Mouse (Mus musculus) CH12.LX (cell line): ENCODE results near the gene Src. TPM values are rescaled to one million over a fixed set of nuclear protein-coding genes. Genes with fewer than 3 reads are reported as not detected.

Experiments
- DNase-seq: peaks from one replicate; pipeline ENCODE4 v3.0.0-alpha.2; 2013; ENCODE audit errors: extremely low read depth
- H3K27ac ChIP-seq: 2 replicates; pipeline ENCODE4 v1.5.1; 2012; ENCODE audit warnings: low read depth, mild to moderate bottlenecking, control low read depth, moderate library complexity; ENCODE audit not compliant: insufficient read depth
- H3K27me3 ChIP-seq: replicated peaks from 2 replicates; pipeline ENCODE3; 2012; ENCODE audit warnings: inconsistent platforms
- H3K36me3 ChIP-seq, 2 experiments: replicated peaks in 1 of 2; 2 replicates each; pipeline versions ENCODE3 to v1.6.1; 2012; ENCODE audit warnings: inconsistent platforms in 1 of 2, low read length in 1 of 2, mild to moderate bottlenecking in 1 of 2, mixed read lengths in 1 of 2, moderate library complexity in 1 of 2; ENCODE audit not compliant: control insufficient read depth in 1 of 2, insufficient read depth in 1 of 2
- H3K4me1 ChIP-seq, 2 experiments: 2 replicates each; pipeline ENCODE4 v1.6.1; 2012; ENCODE audit warnings: inconsistent platforms in 1 of 2, moderate library complexity in 1 of 2; ENCODE audit not compliant: insufficient read depth in 2 of 2, control insufficient read depth in 1 of 2
- H3K4me2 ChIP-seq: 2 replicates; pipeline ENCODE4 v1.6.1; 2012; ENCODE audit warnings: low read depth, mild to moderate bottlenecking, control low read depth; ENCODE audit not compliant: poor library complexity, insufficient read depth, severe bottlenecking
- H3K4me3 ChIP-seq, 3 experiments: fragments of 150-350 bp in 1 of 3; sonication (generic) in 1 of 3; replicated peaks in 1 of 3; 2 replicates each; pipeline versions ENCODE3 to v1.5.1; 2011 to 2012; ENCODE audit warnings: low read depth in 2 of 3, low read length in 2 of 3, mild to moderate bottlenecking in 2 of 3, moderate library complexity in 2 of 3, control low read depth in 1 of 3, improper control_type of control experiment in 1 of 3, inconsistent platforms in 1 of 3, mixed read lengths in 1 of 3; ENCODE audit not compliant: poor library complexity in 1 of 3
- H3K79me2 ChIP-seq: replicated peaks from 2 replicates; pipeline ENCODE4 v1.6.1; 2012; ENCODE audit warnings: mild to moderate bottlenecking, moderate library complexity; ENCODE audit not compliant: control insufficient read depth, poor library complexity, insufficient read depth, severe bottlenecking; ENCODE audit errors: extremely low read depth
- H3K9ac ChIP-seq: 2 replicates; pipeline ENCODE4 v1.6.1; 2012; ENCODE audit warnings: low read depth, mild to moderate bottlenecking, control low read depth, moderate library complexity; ENCODE audit not compliant: insufficient read depth
- H3K9me3 ChIP-seq: replicated peaks from 2 replicates; pipeline ENCODE3; 2012; ENCODE audit warnings: low read length, inconsistent platforms, mixed read lengths
- CHD1 ChIP-seq: IDR thresholded peaks from 2 replicates; pipeline ENCODE4 v1.6.1; 2012; ENCODE audit warnings: low read depth, low read length, improper control_type of control experiment, inconsistent platforms
- CHD2 ChIP-seq: IDR thresholded peaks from 2 replicates; pipeline ENCODE4 v1.6.1; 2011; ENCODE audit warnings: low read length, improper control_type of control experiment
- CTCF ChIP-seq, 2 experiments: IDR thresholded peaks in 1 of 2; conservative IDR thresholded peaks in 1 of 2; 2 replicates each; pipeline ENCODE4 v1.5.1; 2011 to 2012; ENCODE audit warnings: low read depth in 2 of 2, low read length in 2 of 2, improper control_type of control experiment in 1 of 2, inconsistent platforms in 1 of 2, mild to moderate bottlenecking in 1 of 2, moderate library complexity in 1 of 2
- E2F4 ChIP-seq: IDR thresholded peaks from 2 replicates; pipeline ENCODE4 v1.6.1; 2011; ENCODE audit warnings: low read depth, low read length, improper control_type of control experiment; ENCODE audit not compliant: insufficient replicate concordance
- GABPA ChIP-seq: IDR thresholded peaks from 2 replicates; pipeline ENCODE4 v1.6.1; 2012; ENCODE audit warnings: low read depth, low read length, improper control_type of control experiment, inconsistent platforms; ENCODE audit not compliant: insufficient replicate concordance
- HCFC1 ChIP-seq: IDR thresholded peaks from 2 replicates; pipeline ENCODE4 v1.6.1; 2012; ENCODE audit warnings: low read depth, mild to moderate bottlenecking, inconsistent platforms, low read length, improper control_type of control experiment
- JUND ChIP-seq: conservative IDR thresholded peaks from 2 replicates; pipeline ENCODE4 v1.6.1; 2011; ENCODE audit warnings: low read depth, low read length, improper control_type of control experiment
- MEF2A ChIP-seq: IDR thresholded peaks from 2 replicates; pipeline ENCODE4 v1.6.1; 2014; ENCODE audit warnings: low read depth, mild to moderate bottlenecking, inconsistent platforms, low read length, improper control_type of control experiment, borderline replicate concordance
- MYC ChIP-seq: IDR thresholded peaks from 2 replicates; pipeline ENCODE4 v1.6.1; 2011; ENCODE audit warnings: low read depth, mild to moderate bottlenecking, improper control_type of control experiment, low read length
- NELFE ChIP-seq: IDR thresholded peaks from 2 replicates; pipeline ENCODE4 v1.6.1; 2011; ENCODE audit warnings: low read depth, low read length, improper control_type of control experiment
- POLR2A ChIP-seq: IDR thresholded peaks from 2 replicates; pipeline ENCODE4 v1.6.1; 2011; ENCODE audit warnings: low read depth, mild to moderate bottlenecking, improper control_type of control experiment, low read length
- POLR2AphosphoS2 ChIP-seq: IDR thresholded peaks from 2 replicates; pipeline ENCODE4 v1.6.1; 2011; ENCODE audit warnings: low read depth, low read length, improper control_type of control experiment
- RAD21 ChIP-seq: IDR thresholded peaks from 2 replicates; pipeline ENCODE4 v1.6.1; 2011; ENCODE audit warnings: low read depth, mild to moderate bottlenecking, low read length, improper control_type of control experiment, moderate library complexity
- RCOR1 ChIP-seq: conservative IDR thresholded peaks from 2 replicates; pipeline ENCODE4 v1.6.1; 2012; ENCODE audit warnings: low read depth, mild to moderate bottlenecking, inconsistent platforms, low read length, improper control_type of control experiment
- SIN3A ChIP-seq: IDR thresholded peaks from 2 replicates; pipeline ENCODE4 v1.6.1; 2012; ENCODE audit warnings: low read length, improper control_type of control experiment, inconsistent platforms
- TBP ChIP-seq: conservative IDR thresholded peaks from 2 replicates; pipeline ENCODE4 v1.6.1; 2011; ENCODE audit warnings: low read depth, low read length, improper control_type of control experiment
- UBTF ChIP-seq: IDR thresholded peaks from 2 replicates; pipeline ENCODE4 v1.6.1; 2012; ENCODE audit warnings: low read depth, mild to moderate bottlenecking, inconsistent platforms, low read length, improper control_type of control experiment, moderate library complexity
- ZC3H11A ChIP-seq: IDR thresholded peaks from 2 replicates; pipeline ENCODE4 v1.6.1; 2012; ENCODE audit warnings: low read depth, mild to moderate bottlenecking, inconsistent platforms, low read length, improper control_type of control experiment
- ZMIZ1 ChIP-seq: IDR thresholded peaks from 2 replicates; pipeline ENCODE4 v1.6.1; 2012; ENCODE audit warnings: low read depth, mild to moderate bottlenecking, inconsistent platforms, low read length, improper control_type of control experiment
- ZNF384 ChIP-seq: IDR thresholded peaks from 2 replicates; pipeline ENCODE4 v1.6.1; 2012; ENCODE audit warnings: low read depth, low read length, improper control_type of control experiment, inconsistent platforms
- dilution Hi-C: fragments of 300-500 bp; cut with MboI; formaldehyde crosslinking; loops from 2 replicates; pipeline ENCODE4 v1.14.3; 2020; ENCODE audit warnings: low sequenced_read_pairs; ENCODE audit not compliant: extremely low pct_unique_long_range_greater_than_20kb, extremely low pct_ligation_motif_present
- in situ Hi-C: fragments of 300-500 bp; cut with MboI; formaldehyde crosslinking; loops from 3 replicates; pipeline ENCODE4 v1.14.3; 2019; ENCODE audit warnings: low sequenced_read_pairs, low pct_ligation_motif_present, low pct_unique_long_range_greater_than_20kb, mixed read lengths
- polyA plus RNA-seq: library from polyadenylated mRNA; unstranded; fragments of >175 nt; gene quantifications from 2 replicates; pipeline ENCODE4 v1.2.1, GENCODE M21; 2012; ENCODE audit warnings: low read depth; ENCODE audit not compliant: insufficient read length
- total RNA-seq, 2 experiments: library from RNA; depleted of rRNA; stranded (reverse); fragments of 300-350 nt in 1 of 2; fragments of >200 nt in 1 of 2; gene quantifications; 2 replicates each; pipeline ENCODE4 v1.2.3; 2012 to 2014

Gene Src
- total and polyA plus RNA-seq, 3 experiments: 0.20 to 0.37 (median 0.25) TPM

- TF ChIP-seq CTCF (conservative IDR thresholded peaks at IDR 0.05 in 1 of 2, IDR thresholded peaks at IDR 0.05 in 1 of 2; ENCODE audit: low read depth in 2 of 2, low read length in 2 of 2): no peak
- TF ChIP-seq NELFE: no peak
- no peak for TF ChIP-seq CHD2
- TF ChIP-seq TBP: no peak
- TF ChIP-seq SIN3A: no peak
- TF ChIP-seq CHD1: no peak
- no peak for TF ChIP-seq POLR2AphosphoS2
- TF ChIP-seq POLR2A: no peak
- Histone ChIP-seq H3K4me3 (no peak overlapping the region), H3K9ac (no peak overlapping the region), H3K36me3 (no peaks in the 10 kb centered on the region), H3K27me3 (peaks cover 91% of the 10 kb centered on the region), H3K9me3 (no peaks in the 10 kb centered on the region), H3K79me2 (no peaks in the 10 kb centered on the region), H3K4me2 (no peak overlapping the region), H3K27ac (no peak overlapping the region), H3K4me1 (no peaks in the 10 kb centered on the region)
- no peak for DNase-seq
- dilution Hi-C loops: no loop called here
- in situ Hi-C loops: no loop called here
Observed at GRCm38 (mm10) chr2:157493240-157493639, 75.0 kb downstream of the Src start.

- no peak for TF ChIP-seq ZC3H11A
- no peak for TF ChIP-seq UBTF
- TF ChIP-seq MEF2A: no peak
- no peak for TF ChIP-seq RAD21
- TF ChIP-seq POLR2A: no peak
- no peak for TF ChIP-seq ZMIZ1
- no peak for TF ChIP-seq MYC
- TF ChIP-seq ZNF384: no peak
- TF ChIP-seq HCFC1: no peak
- TF ChIP-seq TBP: no peak
- no peak for TF ChIP-seq SIN3A
- no peak for TF ChIP-seq JUND
- TF ChIP-seq E2F4: no peak
- no peak for TF ChIP-seq CTCF (conservative IDR thresholded peaks at IDR 0.05 in 1 of 2, IDR thresholded peaks at IDR 0.05 in 1 of 2; ENCODE audit: low read depth in 2 of 2, low read length in 2 of 2)
- TF ChIP-seq RCOR1: no peak
- no peak for TF ChIP-seq GABPA
- Histone ChIP-seq H3K4me1 (0 out of 4 replicates have a peak, but pooled peaks cover 0 to 3% of the 10 kb centered on the region in 2 experiments), H3K27ac (no peak overlapping the region), H3K27me3 (peaks cover 90% of the 10 kb centered on the region), H3K9ac (no peak overlapping the region), H3K4me2 (no peak overlapping the region), H3K9me3 (no peaks in the 10 kb centered on the region), H3K79me2 (no peaks in the 10 kb centered on the region), H3K4me3 (no peak overlapping the region), H3K36me3 (no peaks in the 10 kb centered on the region)
- no peak for DNase-seq
- in situ Hi-C loops: no loop called here
- dilution Hi-C loops: no loop called here
Observed at GRCm38 (mm10) chr2:157498529-157498928, 80.3 kb downstream of the Src start.
